Mouse (Mus musculus): ENCODE results near the gene Braf.
"Not testable (repeated sequence)": the region's sequence is repeated elsewhere in the genome, so short reads cannot be mapped to it uniquely, and the experiment has no call there.

The Braf gene

GRCm38 (mm10) chr6:39724866-39725711 lies at the start of gene Braf:
Braf (minus strand) TSS chr6:39725463.
- DNase-seq (ENCODE audit: low read depth) = peak; percentile 96

GRCm38 (mm10) chr6:39775029-39775428 lies 49.8 kb upstream of the Braf start:
- DNase-seq (ENCODE audit: low read depth) = no peak

GRCm38 (mm10) chr6:39757229-39757628 lies 32.0 kb upstream of the Braf start:
- DNase-seq (ENCODE audit: low read depth) = no peak

- no peak for DNase-seq (ENCODE audit: low read depth)
Measured at GRCm38 (mm10) chr6:39749881-39750280, 24.6 kb upstream of the Braf start.

- no peak for DNase-seq (ENCODE audit: low read depth)
Measured at GRCm38 (mm10) chr6:39747094-39747493, 21.8 kb upstream of the Braf start.

- DNase-seq (ENCODE audit: low read depth) = no peak
Measured at GRCm38 (mm10) chr6:39745456-39745855, 20.2 kb upstream of the Braf start.

GRCm38 (mm10) chr6:39739698-39740097 lies 14.4 kb upstream of the Braf start:
- not testable (repeated sequence) for DNase-seq (ENCODE audit: low read depth)

GRCm38 (mm10) chr6:39728095-39728494 lies 2.8 kb upstream of the Braf start:
- DNase-seq (ENCODE audit: low read depth) = no peak

GRCm38 (mm10) chr6:39726149-39726548 lies 886 bp upstream of the Braf start:
- peak; percentile 25 for DNase-seq (ENCODE audit: low read depth)

GRCm38 (mm10) chr6:39724542-39724865 lies 759 bp downstream of the Braf start:
- no peak for DNase-seq (ENCODE audit: low read depth)

GRCm38 (mm10) chr6:39724071-39724470 lies 1.2 kb downstream of the Braf start:
- DNase-seq (ENCODE audit: low read depth) = peak; percentile 44

- no peak for DNase-seq (ENCODE audit: low read depth)
Measured at GRCm38 (mm10) chr6:39718567-39718966, 6.7 kb downstream of the Braf start.

GRCm38 (mm10) chr6:39717049-39717448 lies 8.2 kb downstream of the Braf start:
- no peak for DNase-seq (ENCODE audit: low read depth)

- DNase-seq (ENCODE audit: low read depth) = no peak
Measured at GRCm38 (mm10) chr6:39714341-39714740, 10.9 kb downstream of the Braf start.

GRCm38 (mm10) chr6:39713399-39713798 lies 11.9 kb downstream of the Braf start:
- DNase-seq (ENCODE audit: low read depth) = no peak

- DNase-seq (ENCODE audit: low read depth) = no peak
Measured at GRCm38 (mm10) chr6:39705625-39706024, 19.6 kb downstream of the Braf start.

GRCm38 (mm10) chr6:39693126-39693525 lies 32.1 kb downstream of the Braf start:
- DNase-seq (ENCODE audit: low read depth) = no peak

- DNase-seq (ENCODE audit: low read depth) = not testable (repeated sequence)
Measured at GRCm38 (mm10) chr6:39686839-39687238, 38.4 kb downstream of the Braf start.

GRCm38 (mm10) chr6:39681795-39682194 lies 43.5 kb downstream of the Braf start:
- DNase-seq (ENCODE audit: low read depth) = no peak

GRCm38 (mm10) chr6:39680524-39680923 lies 44.7 kb downstream of the Braf start:
- no peak for DNase-seq (ENCODE audit: low read depth)

- no peak for DNase-seq (ENCODE audit: low read depth)
Measured at GRCm38 (mm10) chr6:39678241-39678640, 47.0 kb downstream of the Braf start.

GRCm38 (mm10) chr6:39675081-39675480 lies 50.2 kb downstream of the Braf start:
- DNase-seq (ENCODE audit: low read depth) = no peak

- DNase-seq (ENCODE audit: low read depth) = no peak
Measured at GRCm38 (mm10) chr6:39611296-39611695, 114.0 kb downstream of the Braf start.

GRCm38 (mm10) chr6:39610207-39610606 lies 115.1 kb downstream of the Braf start:
- no peak for DNase-seq (ENCODE audit: low read depth)
